Mouse (Mus musculus) ES-E14 (cell line): ENCODE measurements around the gene Cenph.

Experiments
- CHD2 ChIP-seq: IDR thresholded peaks from 2 replicates; pipeline ENCODE4 v1.6.1; 2014; ENCODE audit warnings: mild to moderate bottlenecking, low read depth, low read length, inconsistent platforms
- HCFC1 ChIP-seq: IDR thresholded peaks from 2 replicates; pipeline ENCODE4 v1.6.1; 2012; ENCODE audit warnings: low read length, inconsistent platforms, borderline replicate concordance; ENCODE audit not compliant: insufficient read depth
- MAFK ChIP-seq: IDR thresholded peaks from 2 replicates; pipeline ENCODE4 v1.6.1; 2014; ENCODE audit warnings: mild to moderate bottlenecking, low read depth, low read length, inconsistent platforms; ENCODE audit not compliant: insufficient read depth
- ZC3H11A ChIP-seq: IDR thresholded peaks from 2 replicates; pipeline ENCODE4 v1.6.1; 2012; ENCODE audit warnings: low read depth, mild to moderate bottlenecking, inconsistent platforms, low read length, borderline replicate concordance
- ZNF384 ChIP-seq: IDR thresholded peaks from 2 replicates; pipeline ENCODE4 v1.6.1; 2012; ENCODE audit warnings: low read depth, low read length, inconsistent platforms

DNA sequence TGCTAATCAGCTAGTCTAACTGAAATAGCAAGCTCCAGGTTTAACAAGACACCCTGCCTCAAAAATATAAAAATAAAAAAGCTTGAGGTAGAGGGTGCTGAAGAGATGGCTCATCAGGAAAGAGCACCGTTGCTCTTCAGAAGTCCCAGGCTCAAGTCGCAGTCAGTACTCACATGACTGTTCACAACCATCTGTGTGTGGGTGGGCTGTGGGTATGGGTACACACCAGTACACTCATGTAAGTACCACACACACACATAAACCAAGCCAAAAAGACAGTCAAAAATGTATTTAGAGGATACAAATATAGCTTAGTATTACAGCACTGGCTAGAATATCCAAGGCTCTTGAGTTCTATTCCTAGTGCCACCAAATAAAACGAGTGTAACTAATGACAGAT is 29.6 kb downstream of the Cenph start:
- TF ChIP-seq CHD2 (no peak), ZC3H11A (no peak), HCFC1 (no peak), ZNF384 (no peak), MAFK (no peak)
